8 mouse cellular contexts compared by ENCODE assay signal in genomic region chr16:17761074-17761473, GRCm38 (mm10). TPM values are rescaled to one million over a fixed set of nuclear protein-coding genes. Genes with fewer than 3 reads are reported as not detected.
DNase-seq lines count a peak whose midpoint lies in the region; ATAC-seq and TF ChIP-seq lines count a peak whose summit lies in the region.

No protein-coding gene starts in this region.

- peak overlapping the region; percentile 11; the same call in 1 of the 2 replicates for H3K4me2 ChIP-seq in kidney, postnatal 0 days (ENCODE audit: low read length)
- peak overlapping the region; percentile 82 for H3K4me2 ChIP-seq in intestine, embryonic 14.5 days (ENCODE audit: low read length)

- WGBS in kidney, postnatal 0 days = 40% methylated on average over 1 of the region's 1 CpGs
- WGBS in intestine, embryonic 14.5 days = 31% methylated on average over 1 of the region's 1 CpGs

- H3K27ac ChIP-seq in kidney, postnatal 0 days = no peak overlapping the region
- no peak overlapping the region for H3K27ac ChIP-seq in intestine, embryonic 14.5 days (ENCODE audit: low read depth)

- no peak overlapping the region for H3K9ac ChIP-seq in kidney, postnatal 0 days (ENCODE audit: low read depth, low read length)
- H3K9ac ChIP-seq in intestine, embryonic 14.5 days (ENCODE audit: low read length) = no peak overlapping the region

- H3K4me1 ChIP-seq in kidney, postnatal 0 days (replicated peaks; ENCODE audit: insufficient read depth, low read length) = peaks cover 9% of the 10 kb centered on the region
- peaks cover 29% of the 10 kb centered on the region for H3K4me1 ChIP-seq in intestine, embryonic 14.5 days (replicated peaks; ENCODE audit: control insufficient read depth, insufficient read depth, low read length)

- peaks cover 4% of the 10 kb centered on the region; the same call in 1 of the 2 replicates for H3K36me3 ChIP-seq in kidney, postnatal 0 days (ENCODE audit: insufficient read depth, low read length)
- peaks cover 13% of the 10 kb centered on the region for H3K36me3 ChIP-seq in intestine, embryonic 14.5 days (ENCODE audit: control insufficient read depth, insufficient read depth, low read length)

- ATAC-seq in kidney, postnatal 0 days (replicated peaks; ENCODE audit: low FRiP score, low read depth) = no peak
- ATAC-seq in intestine, embryonic 14.5 days (replicated peaks; ENCODE audit: low FRiP score, low TSS enrichment, low read depth) = no peak
- ATAC-seq in megakaryocyte, adult 5-6 weeks (ENCODE audit: poor library complexity, severe bottlenecking) = no peak

- no peak for TF ChIP-seq CTCF in kidney, postnatal 0 days (IDR thresholded peaks at IDR 0.05; ENCODE audit: low read depth)

- no peaks in the 10 kb centered on the region for H3K9me3 ChIP-seq in kidney, postnatal 0 days (replicated peaks; ENCODE audit: low read length)
- no peaks in the 10 kb centered on the region for H3K9me3 ChIP-seq in intestine, embryonic 14.5 days (ENCODE audit: control insufficient read depth, low read length)

- intact Hi-C loops in gastrocnemius, postnatal 14 days (cut with DNase I; ENCODE audit: low total_unique reads) = no loop called here

- no peaks in the 10 kb centered on the region for H3K27me3 ChIP-seq in kidney, postnatal 0 days (ENCODE audit: insufficient read depth, low read length)
- no peaks in the 10 kb centered on the region for H3K27me3 ChIP-seq in intestine, embryonic 14.5 days (replicated peaks; ENCODE audit: control insufficient read depth, insufficient read depth, low read length)

- peak; percentile 53 for DNase-seq in kidney, postnatal 0 days (ENCODE audit: low spot score)
- DNase-seq in kidney, adult 8-10 months = no peak
- DNase-seq in embryo, embryonic 10.5 days (ENCODE audit: low spot score) = peak; percentile 61
- no peak for DNase-seq in intestine, embryonic 14.5 days (ENCODE audit: low spot score)
- DNase-seq in neural tube, embryonic 10.5 days (ENCODE audit: extremely low spot score, low spot score) = peak; percentile 38
- no peak for DNase-seq in gastrocnemius, postnatal 14 days
- no peak for DNase-seq in urinary bladder, adult 18-20 months (ENCODE audit: low spot score in 2 of 2)

- no peak overlapping the region for H3K4me3 ChIP-seq in kidney, postnatal 0 days (replicated peaks; ENCODE audit: low read depth, low read length)
- H3K4me3 ChIP-seq in intestine, embryonic 14.5 days (ENCODE audit: low read depth, low read length) = 0 out of 2 replicates have a peak overlapping the region, but pooled peaks have one; percentile 63

RNA-seq across cellular contexts. Expression of gene Klhl22, which starts 1.7 kb away (rescaled TPM):
- polyA plus RNA-seq in kidney, postnatal 0 days (2015; fragmentation: Nextera tagmentation; extraction: Ambion mirVana) = 39.3 and 42.8 TPM in 2 replicates
- 66.5 and 70.8 TPM in 2 replicates for polyA plus RNA-seq in intestine, embryonic 14.5 days (2014; fragmentation: Nextera tagmentation; extraction: Ambion mirVana)
- 5.0 and 6.9 TPM in 2 replicates for total RNA-seq in megakaryocyte, adult 5-6 weeks (2015)
- total RNA-seq in megakaryocyte, adult 5-6 weeks (2017) = 7.0 and 8.3 TPM in 2 replicates
- total RNA-seq in gastrocnemius, postnatal 14 days (2021) = 10 to 100 TPM; 17.3 to 19.9 TPM

RNA-seq across cellular contexts. Expression of gene Med15, which starts 28.4 kb away (rescaled TPM):
- polyA plus RNA-seq in kidney, postnatal 0 days (2015; fragmentation: Nextera tagmentation; extraction: Ambion mirVana) = 29.4 TPM in 2 replicates
- polyA plus RNA-seq in intestine, embryonic 14.5 days (2014; fragmentation: Nextera tagmentation; extraction: Ambion mirVana) = 41.5 and 45.7 TPM in 2 replicates
- 61.4 and 67.1 TPM in 2 replicates for total RNA-seq in megakaryocyte, adult 5-6 weeks (2015)
- 28.6 and 49.3 TPM in 2 replicates for total RNA-seq in megakaryocyte, adult 5-6 weeks (2017)
- total RNA-seq in gastrocnemius, postnatal 14 days (2021) = 10 to 100 TPM; 19.8 to 20.9 TPM

RNA-seq across cellular contexts. Expression of gene Scarf2, which starts 36.0 kb away (rescaled TPM):
- 12.2 and 18.7 TPM in 2 replicates for polyA plus RNA-seq in kidney, postnatal 0 days (2015; fragmentation: Nextera tagmentation; extraction: Ambion mirVana)
- polyA plus RNA-seq in intestine, embryonic 14.5 days (2014; fragmentation: Nextera tagmentation; extraction: Ambion mirVana) = 16.2 and 18.2 TPM in 2 replicates
- 0.07 TPM in 1 of 2 replicates, not detected in the other for total RNA-seq in megakaryocyte, adult 5-6 weeks (2015)
- total RNA-seq in megakaryocyte, adult 5-6 weeks (2017) = not detected in 2 replicates
- total RNA-seq in gastrocnemius, postnatal 14 days (2021) = 10 to 100 TPM in 1 of 2 experiments, 1 to 10 TPM in 1; 9.4 to 12.1 TPM

Comparison
In these comparisons a context has a peak if more than half of its experiments do, and no peak if none do; other contexts are left out.
1. DNase-seq: peak in kidney, postnatal 0 days (single experiment), embryo, embryonic 10.5 days (single experiment) and neural tube, embryonic 10.5 days (single experiment); none in kidney, adult 8-10 months (0 of 2), intestine, embryonic 14.5 days (single experiment), gastrocnemius, postnatal 14 days (single experiment) and urinary bladder, adult 18-20 months (0 of 2).
2. RNA of gene Scarf2, which starts 36.0 kb away (total RNA-seq): 9.4 to 12.1 TPM in gastrocnemius, postnatal 14 days; 0.07 TPM in megakaryocyte, adult 5-6 weeks; every median in the first group is over 4 times any median in the second.